Mouse (Mus musculus): ENCODE data around the gene Actn2.
A peak's percentile ranks its signal among the peaks of the same experiment; 100 is the strongest.

GRCm38 (mm10) chr13:12267097-12267496, 73.5 kb downstream of the Actn2 start:
- peak; percentile 21; the same call in 1 of the 2 replicates for TF ChIP-seq CTCF (IDR thresholded peaks at IDR 0.05; ENCODE audit: low read depth)
- no peak for TF ChIP-seq EP300 (IDR thresholded peaks at IDR 0.05; ENCODE audit: low read depth)
